Mouse (Mus musculus) olfactory bulb, adult 2 months (tissue): Measurements from ENCODE around the gene Olfm2. TPM values are rescaled to one million over a fixed set of nuclear protein-coding genes. Genes with fewer than 3 reads are reported as not detected.
"Not testable (repeated sequence)": the region's sequence is repeated elsewhere in the genome, so short reads cannot be mapped to it uniquely, and the experiment has no call there.

Experiments used
- H3K27ac ChIP-seq: fragments of 200-500 bp; 2 replicates; pipeline ENCODE4 v1.5.1; 2012; ENCODE audit warnings: low read depth, low read length; ENCODE audit not compliant: insufficient read depth
- H3K4me1 ChIP-seq: fragments of 200-500 bp; 2 replicates; pipeline ENCODE4 v1.6.1; 2012; ENCODE audit warnings: low read length; ENCODE audit not compliant: control insufficient read depth, insufficient read depth
- H3K4me3 ChIP-seq: fragments of 200-500 bp; 2 replicates; pipeline ENCODE4 v1.5.1; 2012; ENCODE audit warnings: mild to moderate bottlenecking, low read depth, low read length, moderate library complexity; ENCODE audit not compliant: insufficient read depth
- CTCF ChIP-seq: fragments of 200-500 bp; IDR thresholded peaks from 2 replicates; pipeline ENCODE4 v1.5.1; 2012; ENCODE audit warnings: low read depth, mild to moderate bottlenecking, low read length, moderate library complexity; ENCODE audit not compliant: insufficient read depth
- POLR2A ChIP-seq: fragments of 200-500 bp; IDR thresholded peaks from 2 replicates; pipeline ENCODE4 v1.6.1; 2012; ENCODE audit warnings: mild to moderate bottlenecking, low read depth, low read length, moderate library complexity; ENCODE audit not compliant: insufficient read depth
- WGBS: fragments of 180-500 bp; shearing (Covaris S2); methylation state at CpG from one replicate; pipeline ENCODE4 v1.1.7; 2018; 5-methylcytosine and 5-hydroxymethylcytosine counted together
- polyA plus RNA-seq: library from polyadenylated mRNA; stranded (reverse); fragments of >200 nt; gene quantifications from 2 replicates; pipeline ENCODE4 v1.2.4, GENCODE M21; 2012; ENCODE audit warnings: low replicate concordance; ENCODE audit not compliant: missing spikeins, insufficient read depth, insufficient read length

Gene Olfm2
- polyA plus RNA-seq, 1 experiment: not detected

DNA sequence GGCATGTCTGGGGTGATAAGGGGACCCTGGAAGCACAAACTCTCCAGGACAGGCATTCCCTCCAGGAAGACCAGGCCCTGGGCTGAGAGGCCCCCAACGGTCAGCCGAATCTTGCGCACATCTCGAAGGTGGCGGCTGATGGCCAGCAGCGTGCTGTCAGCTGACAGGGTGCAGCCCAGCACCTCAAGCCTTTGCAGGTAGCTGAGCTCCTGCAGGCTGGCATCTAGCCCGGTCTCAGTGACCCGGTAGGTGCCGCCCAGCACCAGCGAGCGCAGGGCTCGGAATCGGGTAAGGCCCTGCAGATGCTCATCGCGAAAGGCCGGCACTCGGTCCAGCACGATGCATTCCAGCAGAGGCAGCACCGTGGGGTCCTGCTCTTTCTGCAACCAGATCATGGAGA lies 107.6 kb downstream of the Olfm2 start:
- no peak overlapping the region for H3K4me3 ChIP-seq
- peaks cover 17% of the 10 kb centered on the region for H3K4me1 ChIP-seq
- 95% methylated on average over 19 of the region's 19 CpGs for WGBS
- no peak for TF ChIP-seq CTCF
- TF ChIP-seq POLR2A: no peak
- no peak overlapping the region for H3K27ac ChIP-seq

DNA sequence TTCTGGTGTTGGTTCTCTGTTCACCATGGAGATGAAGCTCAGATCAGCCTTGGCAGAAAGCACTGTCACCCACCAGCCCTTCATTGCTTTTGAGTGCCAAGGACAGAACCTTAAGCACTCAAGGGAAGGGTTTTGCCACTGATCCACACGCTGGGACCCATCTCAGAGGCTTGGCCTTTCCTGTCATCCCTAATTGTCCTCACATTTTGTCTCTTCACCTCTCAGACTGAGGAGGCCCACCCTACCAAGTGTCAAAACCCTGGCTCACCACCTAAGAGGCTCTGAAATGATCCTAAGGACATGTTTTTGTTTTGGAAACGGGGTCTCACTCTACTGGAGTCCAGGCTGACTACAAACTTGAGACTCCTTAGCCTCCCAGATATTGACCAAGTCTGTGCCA lies 109.4 kb downstream of the Olfm2 start:
- H3K4me3 ChIP-seq: no peak overlapping the region
- WGBS: 79% methylated on average over 2 of the region's 2 CpGs
- no peak overlapping the region for H3K27ac ChIP-seq
- H3K4me1 ChIP-seq: peaks cover 3% of the 10 kb centered on the region
- no peak for TF ChIP-seq POLR2A
- no peak for TF ChIP-seq CTCF

DNA sequence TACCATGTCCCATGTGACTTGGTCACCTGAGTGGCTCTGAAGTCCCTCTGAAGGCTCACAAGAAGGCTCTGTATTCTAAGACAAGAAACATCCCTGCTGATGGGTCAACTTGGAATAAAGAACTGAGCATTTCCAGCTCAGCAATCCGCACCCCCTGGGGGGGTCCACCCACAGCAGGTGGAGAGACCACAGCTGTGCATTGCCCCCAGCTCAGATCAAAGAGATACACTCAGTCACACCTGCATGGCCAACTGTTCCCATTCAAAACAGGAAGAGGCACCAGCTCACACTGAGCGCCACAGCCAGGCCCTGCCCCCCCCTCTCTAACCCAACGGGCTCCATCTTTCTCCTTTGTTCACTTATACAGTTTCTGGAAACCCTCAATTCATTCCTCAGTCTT lies 109.9 kb downstream of the Olfm2 start:
- H3K27ac ChIP-seq: no peak overlapping the region
- no peak overlapping the region for H3K4me3 ChIP-seq
- peaks cover 2% of the 10 kb centered on the region for H3K4me1 ChIP-seq
- TF ChIP-seq POLR2A: no peak
- no peak for TF ChIP-seq CTCF
- 90% methylated on average over 3 of the region's 3 CpGs for WGBS

DNA sequence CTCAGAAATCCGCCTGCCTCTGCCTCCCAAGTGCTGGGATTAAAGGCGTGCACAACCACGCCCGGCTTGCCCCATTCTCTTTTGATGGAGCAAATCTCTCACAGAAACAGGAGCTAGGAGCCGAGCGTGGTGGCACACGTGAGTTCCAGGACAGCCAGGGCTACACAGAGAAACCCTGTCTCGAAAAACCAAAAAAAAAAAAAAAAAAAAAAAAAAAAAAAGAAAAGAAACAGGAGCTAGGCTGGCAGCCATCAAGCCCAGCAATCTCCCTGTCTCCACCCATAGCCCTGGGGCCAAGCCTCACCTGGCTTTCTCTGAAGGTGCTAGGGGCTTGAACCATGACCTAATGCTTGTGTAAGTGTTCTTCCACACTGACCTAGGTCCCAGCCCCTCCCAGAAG lies 110.5 kb downstream of the Olfm2 start:
- not testable (repeated sequence) for H3K4me1 ChIP-seq, H3K4me3 ChIP-seq, H3K27ac ChIP-seq
- WGBS: 90% methylated on average over 8 of the region's 8 CpGs

DNA sequence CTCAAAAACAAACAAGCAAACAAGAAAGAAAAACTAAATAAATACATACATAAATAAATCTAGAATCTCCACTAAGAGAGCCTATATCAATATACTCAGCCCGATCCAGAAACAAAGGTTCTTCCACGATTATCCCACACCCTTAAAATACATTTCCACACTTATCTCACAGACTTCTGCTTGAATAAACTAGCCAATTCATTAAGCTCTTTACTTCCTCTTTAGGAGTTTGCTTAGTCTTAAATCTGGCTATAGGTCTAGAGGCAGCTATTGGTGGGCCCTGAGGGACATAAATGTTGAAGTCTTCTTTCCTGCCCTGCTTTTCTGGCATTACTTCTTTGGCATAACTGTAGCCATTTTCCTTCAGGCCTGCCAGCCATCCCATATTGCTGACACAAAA lies 114.8 kb downstream of the Olfm2 start:
- WGBS: 90% methylated on average over 2 of the region's 2 CpGs

More for the DNA sequence above, 114.8 kb downstream of the Olfm2 start:
- H3K4me1 ChIP-seq: no peaks in the 10 kb centered on the region; the same call in 1 of the 2 replicates
- no peak overlapping the region for H3K4me3 ChIP-seq
- H3K27ac ChIP-seq: no peak overlapping the region
- TF ChIP-seq POLR2A (no peak), CTCF (no peak)

Other genes starting within 250 kb of the Olfm2 start
- 158 TPM in 1 of 2 replicates, not detected in the other for gene Zfp266, start 224.9 kb downstream of the Olfm2 start, polyA plus RNA-seq
- not detected in 2 replicates for gene Zfp846, start 165.1 kb downstream of the Olfm2 start, polyA plus RNA-seq
- 162 TPM in 1 of 2 replicates, not detected in the other for gene Ubl5, start 103.5 kb downstream of the Olfm2 start, polyA plus RNA-seq
- not detected in 2 replicates for gene Fbxl12, start 101.6 kb downstream of the Olfm2 start, polyA plus RNA-seq
- not detected in 2 replicates for gene Pin1, start 94.3 kb downstream of the Olfm2 start, polyA plus RNA-seq
- gene Col5a3, start 68.7 kb upstream of the Olfm2 start, polyA plus RNA-seq: not detected in 2 replicates
- gene Rdh8, start 72.2 kb upstream of the Olfm2 start, polyA plus RNA-seq: not detected in 2 replicates
- gene A230050P20Rik, start 122.3 kb upstream of the Olfm2 start, polyA plus RNA-seq: 183 TPM in 1 of 2 replicates, not detected in the other
- not detected in 2 replicates for gene Angptl6, start 133.4 kb upstream of the Olfm2 start, polyA plus RNA-seq
- not detected in 2 replicates for gene Ppan, start 141.8 kb upstream of the Olfm2 start, polyA plus RNA-seq
- not detected in 2 replicates for gene Eif3g, start 152.3 kb upstream of the Olfm2 start, polyA plus RNA-seq
- 56.5 TPM in 1 of 2 replicates, not detected in the other for gene Dnmt1, start 213.5 kb upstream of the Olfm2 start, polyA plus RNA-seq
- not detected in 2 replicates for gene S1pr2, start 230.4 kb upstream of the Olfm2 start, polyA plus RNA-seq